Mouse (Mus musculus): ENCODE results near the gene Mios. TPM values are rescaled to one million over a fixed set of nuclear protein-coding genes. Genes with fewer than 3 reads are reported as not detected.

Gene Mios
- polyA plus RNA-seq, 1 experiment from 2014 or later, result 28.9 TPM

Other genes with a start within 250 kb of the Mios start
- gene Col28a1, start 16.6 kb upstream of the Mios start, polyA plus RNA-seq (2014; fragmentation: Nextera tagmentation; extraction: Ambion mirVana), result not detected in 2 replicates
- 211 and 219 TPM in 2 replicates for gene Rpa3, start 50.0 kb downstream of the Mios start, polyA plus RNA-seq (2014; fragmentation: Nextera tagmentation; extraction: Ambion mirVana)
- 20.6 and 23.1 TPM in 2 replicates for gene Umad1, start 50.1 kb downstream of the Mios start, polyA plus RNA-seq (2014; fragmentation: Nextera tagmentation; extraction: Ambion mirVana)
- gene Gm45062, start 50.2 kb downstream of the Mios start, polyA plus RNA-seq (2014; fragmentation: Nextera tagmentation; extraction: Ambion mirVana), result 3.9 and 4.8 TPM in 2 replicates